Mouse (Mus musculus) olfactory bulb, adult 2 months (tissue): ENCODE results near the gene Fam102a.

Experiments used
- CTCF ChIP-seq: fragments of 200-500 bp; IDR thresholded peaks from 2 replicates; pipeline ENCODE4 v1.5.1; 2012; ENCODE audit warnings: low read depth, mild to moderate bottlenecking, low read length, moderate library complexity; ENCODE audit not compliant: insufficient read depth
- POLR2A ChIP-seq: fragments of 200-500 bp; IDR thresholded peaks from 2 replicates; pipeline ENCODE4 v1.6.1; 2012; ENCODE audit warnings: mild to moderate bottlenecking, low read depth, low read length, moderate library complexity; ENCODE audit not compliant: insufficient read depth

DNA sequence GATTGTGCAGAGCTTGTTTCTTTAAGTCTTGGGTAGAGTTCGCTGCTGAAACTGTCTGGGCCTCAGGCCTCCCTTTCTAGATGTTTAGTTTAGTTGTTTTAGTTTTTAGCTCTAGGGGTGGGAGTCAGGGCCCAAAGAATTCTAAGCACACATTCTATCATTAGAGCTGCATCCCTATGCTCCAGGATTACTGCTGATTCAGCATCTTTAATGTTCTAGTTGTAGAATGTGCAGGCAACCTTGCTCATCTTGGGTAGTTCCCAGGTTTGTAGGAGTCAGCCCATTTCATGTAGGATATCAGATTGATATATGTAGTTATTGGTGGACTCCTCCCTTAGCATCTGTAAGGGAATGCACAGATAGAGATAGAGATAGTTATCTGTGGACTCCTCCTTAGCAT lies 82.0 kb downstream of the Fam102a start:
- no peak for TF ChIP-seq CTCF
- no peak for TF ChIP-seq POLR2A
